Mouse (Mus musculus): Measurements from ENCODE around the gene Gm49510. TPM values are rescaled to one million over a fixed set of nuclear protein-coding genes. Genes with fewer than 3 reads are reported as not detected.

Gene Gm49510
- polyA plus RNA-seq, 1 experiment from 2014 or later: 0.21 TPM

DNA sequence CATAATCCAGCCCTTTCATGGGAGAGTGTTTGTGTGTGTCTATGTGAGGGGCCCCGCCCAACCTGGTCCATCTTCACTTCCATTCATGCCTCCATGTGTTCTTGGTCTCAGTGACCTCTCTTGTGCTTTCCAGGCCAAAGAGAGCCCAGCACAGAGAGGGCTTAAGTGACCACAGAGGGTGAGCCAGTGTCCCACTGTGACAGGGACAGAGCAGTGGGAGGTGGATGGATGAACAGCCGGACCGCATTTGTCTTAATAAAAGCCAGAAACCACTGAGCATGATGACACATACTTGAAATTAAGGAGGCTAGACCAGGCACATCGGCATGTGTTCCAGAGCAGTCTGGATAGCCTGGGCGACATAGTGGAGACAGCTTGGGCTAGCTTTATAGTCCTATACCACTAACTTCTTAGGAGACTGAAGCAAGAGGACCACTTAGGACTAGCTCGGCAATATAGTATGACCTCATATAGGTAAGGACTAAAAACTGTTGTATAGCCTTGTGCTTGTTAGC is 30.8 kb downstream of the Gm49510 start:
- no peak overlapping the region for H3K4me3 ChIP-seq (ENCODE audit: low read length)
- no peaks in the 10 kb centered on the region for H3K9me3 ChIP-seq (ENCODE audit: control insufficient read depth, low read length)
- no peaks in the 10 kb centered on the region for H3K27me3 ChIP-seq (replicated peaks; ENCODE audit: control insufficient read depth, insufficient read depth, low read length)
- H3K9ac ChIP-seq (ENCODE audit: low read depth, low read length): no peak overlapping the region
- peaks cover 8% of the 10 kb centered on the region; the same call in 1 of the 2 replicates for H3K36me3 ChIP-seq (ENCODE audit: control insufficient read depth, insufficient read depth, low read length)
- H3K4me1 ChIP-seq (ENCODE audit: control insufficient read depth, insufficient read depth, low read length): peaks cover 24% of the 10 kb centered on the region
- no peak for ATAC-seq
- H3K27ac ChIP-seq (ENCODE audit: low read length): no peak overlapping the region
- H3K4me2 ChIP-seq (ENCODE audit: low read depth, low read length): no peak overlapping the region
- WGBS: 90% methylated on average over 6 of the region's 6 CpGs

DNA sequence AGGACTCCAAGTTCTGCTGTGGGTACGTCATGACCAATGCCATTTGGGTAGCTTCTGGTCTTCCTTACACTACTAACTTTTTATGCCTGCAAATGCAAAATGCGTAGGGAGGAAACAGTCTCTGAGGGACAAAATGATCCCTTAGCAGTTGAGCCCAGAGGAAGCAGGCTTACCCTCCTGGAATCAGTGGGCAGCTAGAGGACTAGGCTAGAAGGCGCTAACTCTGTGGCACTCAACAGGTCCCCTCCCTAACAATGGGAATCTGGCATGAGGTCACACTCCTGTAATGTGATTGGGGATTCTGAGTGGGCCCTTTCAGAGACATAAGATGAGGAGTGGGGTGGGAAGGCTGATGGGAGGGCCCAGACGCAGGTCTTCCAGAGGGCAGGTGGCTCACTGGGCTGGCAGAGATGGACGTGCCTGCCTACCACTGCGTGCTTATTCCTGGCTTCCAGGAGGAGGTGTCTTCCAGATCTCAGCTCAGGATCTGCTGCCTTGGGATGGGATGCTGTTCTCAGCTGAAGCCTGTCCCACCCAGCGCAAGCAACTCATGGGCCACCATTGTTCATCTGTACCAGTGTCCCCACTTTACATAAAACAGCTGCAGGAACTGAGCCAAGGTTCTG is 31.4 kb downstream of the Gm49510 start:
- Histone ChIP-seq H3K4me2 (ENCODE audit: low read depth, low read length) (no peak overlapping the region), H3K27ac (ENCODE audit: low read length) (peak overlapping the region; percentile 6; the same call in 1 of the 2 replicates), H3K27me3 (replicated peaks; ENCODE audit: control insufficient read depth, insufficient read depth, low read length) (no peaks in the 10 kb centered on the region), H3K9me3 (ENCODE audit: control insufficient read depth, low read length) (no peaks in the 10 kb centered on the region), H3K4me3 (ENCODE audit: low read length) (no peak overlapping the region), H3K4me1 (ENCODE audit: control insufficient read depth, insufficient read depth, low read length) (peaks cover 22% of the 10 kb centered on the region), H3K36me3 (ENCODE audit: control insufficient read depth, insufficient read depth, low read length) (peaks cover 8% of the 10 kb centered on the region; the same call in 1 of the 2 replicates), H3K9ac (ENCODE audit: low read depth, low read length) (no peak overlapping the region)
- WGBS: 86% methylated on average over 7 of the region's 7 CpGs
- ATAC-seq: no peak

DNA sequence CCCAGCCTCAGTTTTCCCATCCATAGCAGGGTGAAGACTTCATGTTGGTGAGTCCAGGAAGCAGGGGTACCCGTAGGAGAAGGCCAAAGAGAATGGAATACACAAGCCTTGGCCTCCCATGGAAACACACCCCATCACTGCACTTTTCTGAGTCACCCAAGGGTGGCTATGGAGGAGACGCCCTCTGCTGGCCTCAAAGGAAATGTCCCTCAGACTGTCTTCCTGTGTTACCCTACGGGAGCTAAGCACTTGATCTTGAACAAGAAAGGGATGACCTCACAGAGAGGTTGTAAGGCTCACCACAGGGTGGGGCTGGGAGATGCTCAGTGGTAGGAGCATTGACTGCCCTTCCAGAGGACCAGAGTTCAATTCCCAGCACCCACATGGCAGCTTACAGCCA is 32.1 kb downstream of the Gm49510 start:
- Histone ChIP-seq H3K36me3 (ENCODE audit: control insufficient read depth, insufficient read depth, low read length) (peaks cover 8% of the 10 kb centered on the region; the same call in 1 of the 2 replicates), H3K4me1 (ENCODE audit: control insufficient read depth, insufficient read depth, low read length) (peaks cover 24% of the 10 kb centered on the region), H3K4me2 (ENCODE audit: low read depth, low read length) (no peak overlapping the region), H3K4me3 (ENCODE audit: low read length) (no peak overlapping the region), H3K9ac (ENCODE audit: low read depth, low read length) (no peak overlapping the region), H3K27ac (ENCODE audit: low read length) (no peak overlapping the region), H3K27me3 (replicated peaks; ENCODE audit: control insufficient read depth, insufficient read depth, low read length) (no peaks in the 10 kb centered on the region), H3K9me3 (ENCODE audit: control insufficient read depth, low read length) (no peaks in the 10 kb centered on the region)
- WGBS: 17% methylated on average over 3 of the region's 3 CpGs
- no peak for ATAC-seq

DNA sequence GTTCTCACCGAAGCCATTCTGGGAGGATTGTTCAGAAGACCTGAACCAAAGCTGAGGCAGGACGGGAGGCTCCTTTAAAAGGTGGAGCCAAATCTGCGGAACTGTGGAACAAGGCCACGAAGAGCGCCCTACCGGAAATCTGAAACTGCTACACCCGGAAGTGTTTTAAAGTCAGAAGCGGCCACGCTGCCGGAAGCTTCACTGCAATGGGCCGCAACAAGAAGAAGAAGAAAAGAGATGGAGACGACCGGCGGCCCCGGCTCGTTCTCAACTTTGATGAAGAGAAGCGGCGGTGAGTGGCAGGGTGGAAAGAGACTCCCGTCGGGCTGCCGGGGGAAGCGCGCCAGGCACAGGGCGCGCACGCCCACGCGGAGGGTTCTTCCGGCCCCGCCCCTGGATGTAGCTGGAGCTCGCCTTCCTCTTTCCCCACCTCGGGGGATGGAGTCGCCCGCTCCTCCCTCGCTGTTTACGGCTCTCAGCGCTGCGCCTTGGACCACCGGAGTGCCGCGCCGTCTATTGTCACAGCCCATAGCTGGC is 35.4 kb downstream of the Gm49510 start, which contains the start of gene Nol12:
Nol12 (plus strand) TSS at position 150 of the 537 bp plus-strand sequence.
- H3K9ac ChIP-seq (ENCODE audit: low read depth, low read length): peak within 1 kb of the TSS; percentile 79
- H3K9me3 ChIP-seq (ENCODE audit: control insufficient read depth, low read length): no peaks in the 10 kb centered on the region
- peak; percentile 89 for ATAC-seq
- peak within 1 kb of the TSS; percentile 75 for H3K27ac ChIP-seq (ENCODE audit: low read length)
- H3K4me3 ChIP-seq (ENCODE audit: low read length): peak within 1 kb of the TSS; percentile 72
- H3K4me2 ChIP-seq (ENCODE audit: low read depth, low read length): peak within 1 kb of the TSS; percentile 67
- H3K36me3 ChIP-seq (ENCODE audit: control insufficient read depth, insufficient read depth, low read length): peaks cover 18% of the 10 kb centered on the region
- H3K4me1 ChIP-seq (ENCODE audit: control insufficient read depth, insufficient read depth, low read length): peaks cover 10% of the 10 kb centered on the region
- H3K27me3 ChIP-seq (replicated peaks; ENCODE audit: control insufficient read depth, insufficient read depth, low read length): no peaks in the 10 kb centered on the region
- under 1% methylated on average over 42 of the region's 42 CpGs for WGBS

DNA sequence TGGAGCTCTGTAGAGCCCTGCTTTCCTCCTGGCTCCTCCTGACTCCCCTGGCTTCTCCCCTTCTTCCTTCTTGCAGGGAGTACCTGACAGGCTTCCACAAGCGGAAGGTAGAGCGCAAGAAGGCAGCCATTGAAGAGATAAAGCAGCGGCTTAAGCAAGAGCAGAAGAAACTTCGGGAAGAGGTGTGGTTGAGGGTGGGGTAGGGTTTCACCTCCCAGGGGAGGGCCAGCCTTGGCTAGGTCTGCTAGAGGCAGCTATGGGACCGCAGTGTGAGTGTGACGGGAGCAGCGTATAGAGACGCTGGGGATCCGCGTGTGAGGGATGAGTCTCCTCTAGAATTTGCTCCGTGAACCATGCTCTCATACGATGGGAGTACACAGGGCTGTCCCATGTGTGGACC is 36.9 kb downstream of the Gm49510 start:
- H3K4me3 ChIP-seq (ENCODE audit: low read length): no peak overlapping the region
- H3K27ac ChIP-seq (ENCODE audit: low read length): no peak overlapping the region
- H3K4me2 ChIP-seq (ENCODE audit: low read depth, low read length): no peak overlapping the region
- no peaks in the 10 kb centered on the region for H3K27me3 ChIP-seq (replicated peaks; ENCODE audit: control insufficient read depth, insufficient read depth, low read length)
- H3K9me3 ChIP-seq (ENCODE audit: control insufficient read depth, low read length): no peaks in the 10 kb centered on the region
- ATAC-seq: no peak
- WGBS: 90% methylated on average over 12 of the region's 12 CpGs
- peaks cover 10% of the 10 kb centered on the region for H3K4me1 ChIP-seq (ENCODE audit: control insufficient read depth, insufficient read depth, low read length)
- no peak overlapping the region for H3K9ac ChIP-seq (ENCODE audit: low read depth, low read length)
- peaks cover 23% of the 10 kb centered on the region for H3K36me3 ChIP-seq (ENCODE audit: control insufficient read depth, insufficient read depth, low read length)

DNA sequence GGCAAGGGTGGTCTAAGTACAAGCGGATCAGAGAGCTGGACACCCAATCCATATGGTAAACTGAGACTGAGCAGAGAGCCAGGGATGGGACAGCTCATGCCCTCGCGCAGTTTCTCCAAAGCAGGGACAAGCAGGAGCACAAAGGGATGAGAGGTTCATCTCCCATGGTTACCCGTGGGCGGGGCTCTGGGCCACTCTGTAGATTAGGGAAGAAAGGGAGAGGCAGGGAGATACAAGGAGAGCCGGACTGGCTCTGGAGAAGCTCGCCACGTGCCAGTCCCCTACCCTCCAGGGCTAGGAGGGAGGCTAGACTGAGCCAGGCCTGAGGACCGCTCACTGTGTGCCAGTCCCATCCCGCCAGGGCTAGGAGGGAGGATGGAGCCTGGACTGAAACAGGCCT is 37.8 kb downstream of the Gm49510 start:
- H3K27ac ChIP-seq (ENCODE audit: low read length): no peak overlapping the region
- H3K4me2 ChIP-seq (ENCODE audit: low read depth, low read length): no peak overlapping the region
- 89% methylated on average over 10 of the region's 10 CpGs for WGBS
- H3K9ac ChIP-seq (ENCODE audit: low read depth, low read length): no peak overlapping the region
- ATAC-seq: no peak
- no peaks in the 10 kb centered on the region for H3K9me3 ChIP-seq (ENCODE audit: control insufficient read depth, low read length)
- H3K4me1 ChIP-seq (ENCODE audit: control insufficient read depth, insufficient read depth, low read length): peaks cover 10% of the 10 kb centered on the region
- no peaks in the 10 kb centered on the region for H3K27me3 ChIP-seq (replicated peaks; ENCODE audit: control insufficient read depth, insufficient read depth, low read length)
- peaks cover 23% of the 10 kb centered on the region for H3K36me3 ChIP-seq (ENCODE audit: control insufficient read depth, insufficient read depth, low read length)
- no peak overlapping the region for H3K4me3 ChIP-seq (ENCODE audit: low read length)

DNA sequence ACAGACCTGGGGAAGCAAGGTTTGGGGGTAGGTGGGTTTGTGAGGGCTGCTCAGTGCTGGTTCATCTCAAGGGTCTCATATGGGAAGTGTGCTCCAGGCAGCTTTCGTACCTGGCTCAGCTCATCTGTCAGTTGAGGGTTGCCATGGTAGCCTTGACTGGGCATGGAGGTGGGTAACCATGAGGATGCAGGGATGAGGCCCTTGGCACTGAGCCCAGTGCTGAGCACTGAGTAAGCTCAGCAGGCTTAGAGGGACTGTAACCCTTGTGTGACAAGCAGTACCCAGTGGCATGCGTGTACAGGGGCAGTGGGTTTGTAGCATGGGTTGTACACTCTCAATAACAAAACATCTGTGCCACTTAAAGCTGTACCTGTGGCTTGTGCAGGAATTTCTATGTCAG is 38.5 kb downstream of the Gm49510 start:
- Histone ChIP-seq H3K4me2 (ENCODE audit: low read depth, low read length) (no peak overlapping the region), H3K4me1 (ENCODE audit: control insufficient read depth, insufficient read depth, low read length) (peaks cover 11% of the 10 kb centered on the region), H3K9me3 (ENCODE audit: control insufficient read depth, low read length) (no peaks in the 10 kb centered on the region), H3K4me3 (ENCODE audit: low read length) (no peak overlapping the region), H3K27me3 (replicated peaks; ENCODE audit: control insufficient read depth, insufficient read depth, low read length) (no peaks in the 10 kb centered on the region), H3K36me3 (ENCODE audit: control insufficient read depth, insufficient read depth, low read length) (peaks cover 23% of the 10 kb centered on the region), H3K27ac (ENCODE audit: low read length) (no peak overlapping the region), H3K9ac (ENCODE audit: low read depth, low read length) (no peak overlapping the region)
- ATAC-seq: no peak
- 84% methylated on average over 2 of the region's 2 CpGs for WGBS

DNA sequence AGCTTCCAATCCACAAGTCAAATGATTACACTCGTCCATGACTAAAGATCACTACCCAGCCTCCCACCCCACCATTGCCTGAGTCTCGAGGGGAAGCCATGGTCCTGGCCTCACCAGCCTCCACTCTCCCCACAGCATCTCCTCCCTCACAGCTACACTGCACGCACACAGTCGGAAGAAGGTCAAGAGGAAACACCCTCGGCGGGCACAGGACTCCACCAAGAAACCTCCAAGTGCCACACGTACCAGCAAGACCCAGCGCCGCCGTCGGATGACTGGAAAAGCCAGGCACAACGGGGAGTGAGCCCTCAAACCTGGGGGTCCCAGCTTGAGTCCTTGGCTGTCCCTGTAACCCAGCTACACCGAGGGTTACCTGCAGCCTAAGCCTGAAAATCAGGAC is 40.9 kb downstream of the Gm49510 start:
- 89% methylated on average over 13 of the region's 13 CpGs for WGBS
- H3K27me3 ChIP-seq (replicated peaks; ENCODE audit: control insufficient read depth, insufficient read depth, low read length): no peaks in the 10 kb centered on the region
- H3K4me2 ChIP-seq (ENCODE audit: low read depth, low read length): no peak overlapping the region
- H3K9me3 ChIP-seq (ENCODE audit: control insufficient read depth, low read length): no peaks in the 10 kb centered on the region
- H3K4me3 ChIP-seq (ENCODE audit: low read length): no peak overlapping the region
- no peak overlapping the region for H3K27ac ChIP-seq (ENCODE audit: low read length)
- no peak for ATAC-seq
- peaks cover 23% of the 10 kb centered on the region for H3K36me3 ChIP-seq (ENCODE audit: control insufficient read depth, insufficient read depth, low read length)
- H3K4me1 ChIP-seq (ENCODE audit: control insufficient read depth, insufficient read depth, low read length): peaks cover 14% of the 10 kb centered on the region
- no peak overlapping the region for H3K9ac ChIP-seq (ENCODE audit: low read depth, low read length)

DNA sequence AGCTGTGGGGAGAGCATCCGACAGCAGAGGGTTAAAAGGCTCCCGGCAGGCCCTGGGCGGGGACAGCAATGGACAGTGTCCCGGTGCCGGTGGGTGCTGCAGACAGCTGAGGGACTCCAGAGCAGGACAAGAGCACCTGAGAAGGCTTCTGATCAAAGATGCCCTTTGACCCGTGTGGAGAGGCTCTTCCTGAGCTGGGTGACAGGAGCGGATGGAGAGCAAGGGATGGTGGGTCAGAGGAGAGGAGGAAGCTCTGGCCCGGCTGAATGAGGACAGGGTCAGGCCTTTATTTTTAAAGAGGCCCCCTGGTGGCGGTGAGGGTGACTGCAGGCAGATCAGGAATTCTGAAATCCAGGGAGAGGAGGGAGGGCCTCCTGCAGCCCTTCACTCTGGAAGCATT is 43.2 kb downstream of the Gm49510 start:
- H3K36me3 ChIP-seq (ENCODE audit: control insufficient read depth, insufficient read depth, low read length): peaks cover 20% of the 10 kb centered on the region
- peak; percentile 70 for ATAC-seq
- peaks cover 3% of the 10 kb centered on the region for H3K27me3 ChIP-seq (replicated peaks; ENCODE audit: control insufficient read depth, insufficient read depth, low read length)
- peak overlapping the region; percentile 68 for H3K9ac ChIP-seq (ENCODE audit: low read depth, low read length)
- under 1% methylated on average over 9 of the region's 9 CpGs for WGBS
- H3K4me3 ChIP-seq (ENCODE audit: low read length): peak overlapping the region; percentile 48
- peaks cover 9% of the 10 kb centered on the region for H3K4me1 ChIP-seq (ENCODE audit: control insufficient read depth, insufficient read depth, low read length)
- H3K4me2 ChIP-seq (ENCODE audit: low read depth, low read length): peak overlapping the region; percentile 70
- H3K9me3 ChIP-seq (ENCODE audit: control insufficient read depth, low read length): no peaks in the 10 kb centered on the region
- no peak overlapping the region for H3K27ac ChIP-seq (ENCODE audit: low read length)

Data from intestine, embryonic 16.5 days (tissue).